Mouse (Mus musculus) cerebellum, adult 11 months (tissue): Measurements from ENCODE around the gene Olfr1131.
"Not testable (repeated sequence)": the region's sequence is repeated elsewhere in the genome, so short reads cannot be mapped to it uniquely, and the experiment has no call there.

Experiments
- DNase-seq: peaks from one replicate; pipeline ENCODE4 v3.0.0; 2022

Olfr1131 gene

DNA sequence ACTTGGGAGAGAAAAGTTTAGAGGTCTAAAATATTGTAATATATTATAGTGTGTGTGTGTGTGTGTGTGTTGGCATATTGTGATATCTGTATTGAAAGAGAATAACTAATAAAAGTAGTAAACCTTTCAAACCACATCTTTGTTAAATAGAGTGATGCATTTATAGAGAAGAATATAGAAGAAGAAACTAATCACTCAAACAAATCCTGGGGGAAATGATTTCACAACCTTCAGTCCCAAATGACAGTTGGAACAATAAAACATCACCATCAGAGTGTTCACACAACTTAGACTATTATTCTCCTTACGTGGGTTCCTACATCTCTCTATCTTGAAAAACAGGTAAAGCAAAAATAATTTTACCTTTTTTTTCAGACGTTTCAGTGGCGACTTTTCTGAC, at the start of gene Olfr1131:
Olfr1131 (plus strand) TSS at position 301 of the 400 bp plus-strand sequence.
- DNase-seq = no peak

DNA sequence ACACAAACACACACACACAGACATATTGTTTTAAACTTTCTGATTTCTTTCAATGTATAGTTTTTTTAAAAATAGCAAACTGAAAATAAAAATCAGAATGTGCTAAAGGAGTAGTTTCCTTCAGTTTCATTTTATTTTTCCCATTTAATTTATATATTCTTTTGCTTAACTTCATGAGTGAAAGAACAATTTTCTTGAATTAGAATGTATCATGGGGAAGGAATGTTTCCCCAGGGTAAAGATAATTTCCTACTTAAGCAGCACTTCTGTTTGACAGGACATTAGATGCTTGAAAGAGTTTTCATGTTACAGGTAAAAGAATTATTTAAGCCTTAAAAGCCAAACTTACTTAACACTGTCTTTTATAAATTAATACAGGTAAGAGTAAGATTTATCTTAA, 21.0 kb upstream of the Olfr1131 start, which contains the start of gene Olfr1130:
Olfr1130 (plus strand) TSS at position 301 of the 400 bp plus-strand sequence.
- DNase-seq = not testable (repeated sequence)

DNA sequence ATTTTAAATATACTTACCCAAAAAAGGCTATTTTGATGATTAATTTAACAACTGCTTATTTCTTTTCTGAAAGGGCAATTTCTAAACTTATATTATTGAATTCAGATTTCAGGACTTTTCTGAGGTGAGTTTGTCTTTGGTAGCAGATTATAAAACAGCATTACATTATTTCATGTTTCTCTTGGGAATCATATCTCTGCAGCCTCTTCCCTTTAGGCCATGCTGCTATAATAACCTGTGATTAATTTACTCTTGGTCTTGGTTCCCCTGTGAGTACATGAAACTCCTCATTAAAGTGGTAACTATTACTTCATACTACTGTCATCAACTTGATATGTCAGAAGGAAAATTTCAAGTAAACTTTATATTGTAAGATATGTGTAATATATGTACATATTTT, 10.5 kb downstream of the Olfr1131 start, which contains the start of gene Olfr1132:
Olfr1132 (minus strand) TSS at position 101 of the 400 bp plus-strand sequence.
- DNase-seq = no peak

DNA sequence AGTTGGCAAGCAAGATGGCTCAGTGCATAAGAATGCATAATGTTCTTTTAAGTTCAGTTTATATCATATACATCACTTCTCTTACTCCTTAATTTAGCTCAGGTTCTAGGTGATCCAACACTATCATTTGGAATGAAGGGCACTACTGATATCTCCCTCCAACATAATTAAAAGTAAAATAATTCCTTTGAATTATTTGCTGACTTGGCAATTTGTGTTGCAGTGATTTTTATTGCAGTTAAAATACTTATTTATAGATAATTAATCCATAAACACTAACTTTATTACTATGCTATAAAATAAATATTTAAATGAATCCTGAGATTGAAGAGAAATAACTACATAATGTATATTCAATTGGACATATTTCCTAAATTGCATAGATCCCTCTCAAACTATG, 15.5 kb downstream of the Olfr1131 start:
- DNase-seq = no peak

DNA sequence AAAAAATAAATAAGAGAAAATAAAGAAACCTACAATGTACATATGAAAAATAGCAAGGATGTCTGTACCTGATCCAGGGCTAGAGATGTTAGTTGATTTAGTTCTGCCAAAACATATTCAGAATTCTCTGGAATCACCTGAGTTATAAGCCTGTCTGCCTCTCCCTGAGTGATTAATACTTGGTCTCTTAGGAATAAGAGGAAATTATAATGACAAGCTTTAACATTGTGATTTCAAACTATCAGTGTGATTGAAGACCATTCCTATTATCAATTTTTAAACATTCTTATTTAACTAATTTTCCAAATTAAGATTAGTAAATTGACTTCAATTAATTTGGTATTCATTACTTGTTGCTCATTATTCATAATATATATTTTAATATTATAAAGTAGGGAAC, 20.4 kb downstream of the Olfr1131 start, which contains the start of gene Olfr1133:
Olfr1133 (minus strand) TSS at position 101 of the 400 bp plus-strand sequence.
- no peak for DNase-seq

DNA sequence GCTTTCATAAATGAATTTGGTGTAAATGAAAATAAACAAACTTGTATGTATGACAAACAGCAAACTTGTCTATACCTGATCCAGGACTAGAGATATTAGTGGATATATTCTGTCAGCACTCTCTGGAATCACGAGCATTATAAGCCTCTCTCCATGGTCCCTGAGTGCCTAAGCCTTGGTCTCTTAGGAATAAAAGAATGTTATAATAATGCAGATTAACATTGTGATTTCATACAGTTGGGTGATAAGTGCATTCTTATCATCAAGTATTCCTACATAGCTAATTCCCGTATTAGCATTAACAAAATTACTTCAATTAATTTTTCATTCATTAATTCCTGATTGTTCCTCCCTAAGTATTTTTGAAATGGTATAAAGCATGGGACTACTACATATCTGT, 31.5 kb downstream of the Olfr1131 start, which contains the start of gene Olfr1134:
Olfr1134 (minus strand) TSS at position 101 of the 400 bp plus-strand sequence.
- no peak for DNase-seq

DNA sequence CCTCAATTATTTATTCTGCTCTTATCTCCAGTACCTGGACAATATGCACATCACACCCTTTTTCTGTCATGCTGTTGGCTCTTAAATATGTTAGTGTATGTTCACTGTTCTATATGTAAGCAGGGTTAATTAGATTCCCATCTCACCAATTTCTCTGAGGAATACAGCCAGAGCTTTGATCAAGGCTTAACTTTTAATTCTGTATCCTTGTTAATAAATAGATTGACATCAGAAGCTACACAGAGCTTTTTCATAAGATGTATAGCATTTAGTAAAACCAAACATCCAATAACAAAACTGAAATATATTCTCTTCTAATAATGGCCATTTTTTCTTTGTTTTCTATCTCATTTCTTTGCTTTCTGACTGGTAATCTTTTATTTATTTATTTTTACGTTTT, 46.7 kb downstream of the Olfr1131 start, which contains the start of gene Olfr1135:
Olfr1135 (minus strand) TSS at position 101 of the 400 bp plus-strand sequence.
- no peak for DNase-seq
